Mouse (Mus musculus): ENCODE measurements around the gene Npvf. TPM values are rescaled to one million over a fixed set of nuclear protein-coding genes. Genes with fewer than 3 reads are reported as not detected.
"Not testable (repeated sequence)": the region's sequence is repeated elsewhere in the genome, so short reads cannot be mapped to it uniquely, and the experiment has no call there.

Npvf gene
- total RNA-seq, 2 experiments from 2014 or later, result not detected

DNA sequence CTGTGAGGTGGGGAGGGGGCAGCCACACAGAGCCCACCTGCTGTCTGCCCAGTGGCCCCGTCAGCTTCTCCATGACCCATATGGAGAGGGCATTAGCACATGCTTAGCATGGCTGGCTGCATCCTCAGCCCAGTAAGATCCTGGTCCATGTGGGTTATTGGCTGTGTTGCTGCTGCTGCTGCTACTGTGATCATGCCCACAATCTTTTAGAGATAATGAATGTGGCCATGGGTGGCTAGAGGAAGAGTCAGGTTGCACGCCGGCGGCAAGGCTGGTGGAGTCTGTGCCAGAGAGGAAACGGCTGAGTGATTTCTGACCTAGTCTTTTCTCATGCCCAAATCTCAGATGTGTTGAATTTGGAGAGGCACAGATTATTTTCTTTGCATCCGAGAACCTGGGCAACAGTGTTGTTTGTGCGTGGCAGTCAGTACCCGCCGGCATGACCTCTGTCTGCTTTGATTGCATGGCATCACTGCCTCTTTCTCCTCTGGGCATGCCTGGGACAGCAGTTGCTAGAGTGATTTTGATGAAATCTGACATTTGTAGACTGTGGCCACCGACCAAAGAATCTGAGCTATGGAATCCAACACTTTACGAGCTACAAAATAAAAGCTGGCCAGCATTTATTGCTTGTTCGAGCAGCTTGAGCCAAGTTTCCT lies 8.8 kb upstream of the Npvf start:
- H3K27ac ChIP-seq, result no peak overlapping the region
- intact Hi-C loops (cut with DNase I), result no loop called here
- no peak for TF ChIP-seq CTCF (IDR thresholded peaks at IDR 0.05)

GRCm38 (mm10) chr6:50661729-50662128 lies 7.5 kb upstream of the Npvf start:
- intact Hi-C loops (cut with DNase I), result no loop called here
- no peak overlapping the region for H3K27ac ChIP-seq
- no peak for DNase-seq (ENCODE audit: extremely low spot score in 1 of 2, low spot score in 2 of 2)
- H3K4me3 ChIP-seq, result no peak overlapping the region
- no peak for TF ChIP-seq CTCF (IDR thresholded peaks at IDR 0.05)

More for the DNA sequence above, 8.8 kb upstream of the Npvf start:
- no peak overlapping the region for H3K4me3 ChIP-seq
- DNase-seq (ENCODE audit: extremely low spot score in 1 of 2, low spot score in 2 of 2), result no peak

DNA sequence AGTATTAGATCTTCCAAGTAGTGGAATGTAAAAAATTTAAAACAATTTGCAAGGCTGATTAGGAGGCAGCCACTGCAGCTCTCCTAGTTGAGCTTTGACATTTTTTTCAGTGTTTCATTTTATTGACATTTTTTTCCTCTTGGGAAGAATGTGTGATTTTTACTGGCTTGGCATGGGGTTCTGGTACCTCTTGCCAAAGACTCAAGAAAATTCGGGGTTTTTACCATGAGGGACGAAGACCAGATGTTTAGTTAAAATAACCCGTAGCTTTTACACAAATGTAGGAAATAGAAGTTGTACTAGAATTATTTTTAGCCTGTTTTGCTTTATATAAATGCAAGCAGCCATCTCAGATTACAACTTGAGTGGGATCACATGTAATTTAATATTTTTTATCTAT lies 4.2 kb upstream of the Npvf start:
- no peak for TF ChIP-seq CTCF (IDR thresholded peaks at IDR 0.05)
- no peak overlapping the region for H3K4me3 ChIP-seq
- H3K27ac ChIP-seq, result no peak overlapping the region
- intact Hi-C loops (cut with DNase I), result no loop called here
- DNase-seq (ENCODE audit: extremely low spot score in 1 of 2, low spot score in 2 of 2), result no peak

- no peak for DNase-seq (ENCODE audit: extremely low spot score in 1 of 2, low spot score in 2 of 2)
- Histone ChIP-seq H3K4me3 (no peak overlapping the region), H3K27ac (no peak overlapping the region)
- no peak for TF ChIP-seq CTCF (IDR thresholded peaks at IDR 0.05)
- intact Hi-C loops (cut with DNase I), result no loop called here
Observed at GRCm38 (mm10) chr6:50658018-50658417, 3.8 kb upstream of the Npvf start.

DNA sequence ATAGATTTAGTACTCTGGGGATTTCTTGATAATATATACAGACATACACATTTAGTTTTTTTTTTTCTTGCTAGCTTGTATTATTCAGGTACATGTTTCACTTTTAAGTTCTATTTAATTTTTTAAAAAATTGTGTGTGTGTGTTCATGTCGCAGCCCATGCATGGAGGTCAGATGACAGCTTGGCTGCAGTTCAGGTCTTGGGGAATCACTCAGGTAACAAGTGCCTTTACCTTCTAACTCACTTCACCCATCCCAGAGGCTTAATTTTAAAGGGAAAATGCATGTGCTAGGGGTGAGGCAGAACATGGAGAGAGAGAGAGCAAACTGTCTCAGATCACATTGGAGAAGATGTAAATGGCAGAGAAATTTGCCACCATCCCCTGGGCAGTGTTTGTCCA lies 2.2 kb upstream of the Npvf start:
- DNase-seq (ENCODE audit: extremely low spot score in 1 of 2, low spot score in 2 of 2), result no peak
- Histone ChIP-seq H3K27ac (no peak overlapping the region), H3K4me3 (no peak overlapping the region)
- TF ChIP-seq CTCF (IDR thresholded peaks at IDR 0.05), result no peak
- intact Hi-C loops (cut with DNase I), result no loop called here

GRCm38 (mm10) chr6:50655925-50656324 lies 1.7 kb upstream of the Npvf start:
- no peak overlapping the region for H3K27ac ChIP-seq
- no peak overlapping the region for H3K4me3 ChIP-seq
- intact Hi-C loops (cut with DNase I), result no loop called here
- no peak for DNase-seq (ENCODE audit: extremely low spot score in 1 of 2, low spot score in 2 of 2)
- TF ChIP-seq CTCF (IDR thresholded peaks at IDR 0.05), result no peak

- TF ChIP-seq CTCF (IDR thresholded peaks at IDR 0.05), result no peak
- DNase-seq (ENCODE audit: extremely low spot score in 1 of 2, low spot score in 2 of 2), result no peak
- H3K27ac ChIP-seq, result no peak overlapping the region
- H3K4me3 ChIP-seq, result no peak overlapping the region
- intact Hi-C loops (cut with DNase I), result no loop called here
Observed at GRCm38 (mm10) chr6:50647656-50648055, 6.6 kb downstream of the Npvf start.

GRCm38 (mm10) chr6:50646659-50647058 lies 7.6 kb downstream of the Npvf start:
- H3K4me3 ChIP-seq, result no peak overlapping the region
- H3K27ac ChIP-seq, result no peak overlapping the region
- TF ChIP-seq CTCF (IDR thresholded peaks at IDR 0.05), result no peak
- intact Hi-C loops (cut with DNase I), result no loop called here
- no peak for DNase-seq (ENCODE audit: extremely low spot score in 1 of 2, low spot score in 2 of 2)

- Histone ChIP-seq H3K4me3 (no peak overlapping the region), H3K27ac (no peak overlapping the region)
- no peak for DNase-seq (ENCODE audit: extremely low spot score in 1 of 2, low spot score in 2 of 2)
- TF ChIP-seq CTCF (IDR thresholded peaks at IDR 0.05), result no peak
- intact Hi-C loops (cut with DNase I), result no loop called here
Observed at GRCm38 (mm10) chr6:50644701-50645100, 9.5 kb downstream of the Npvf start.

DNA sequence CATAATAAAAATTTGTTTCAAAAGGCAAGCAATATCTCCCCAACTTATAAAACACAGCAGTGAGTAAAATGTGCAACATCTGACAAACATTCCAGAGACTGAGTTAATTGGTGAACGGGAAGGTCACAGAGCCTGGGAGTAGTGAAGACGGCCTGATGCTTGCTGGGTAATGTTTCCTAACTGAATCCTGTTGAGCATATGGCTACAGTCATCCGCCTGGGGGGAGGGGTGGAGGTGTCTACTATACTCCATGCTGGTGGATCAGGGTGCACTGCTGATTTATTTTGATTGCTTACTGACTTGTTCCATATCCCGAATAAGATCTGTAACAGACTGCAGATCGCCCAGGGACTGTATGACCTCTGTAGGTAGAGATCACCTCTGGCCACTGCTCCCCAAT lies 12.3 kb downstream of the Npvf start:
- H3K27ac ChIP-seq, result no peak overlapping the region
- no peak overlapping the region for H3K4me3 ChIP-seq
- no peak for TF ChIP-seq CTCF (IDR thresholded peaks at IDR 0.05)
- no peak for DNase-seq (ENCODE audit: extremely low spot score in 1 of 2, low spot score in 2 of 2)
- intact Hi-C loops (cut with DNase I), result no loop called here

- H3K4me3 ChIP-seq, result no peak overlapping the region
- intact Hi-C loops (cut with DNase I), result no loop called here
- DNase-seq (ENCODE audit: extremely low spot score in 1 of 2, low spot score in 2 of 2), result no peak
- peak; percentile 64 for TF ChIP-seq CTCF (IDR thresholded peaks at IDR 0.05)
- H3K27ac ChIP-seq, result no peak overlapping the region
Observed at GRCm38 (mm10) chr6:50640377-50640776, 13.9 kb downstream of the Npvf start.

DNA sequence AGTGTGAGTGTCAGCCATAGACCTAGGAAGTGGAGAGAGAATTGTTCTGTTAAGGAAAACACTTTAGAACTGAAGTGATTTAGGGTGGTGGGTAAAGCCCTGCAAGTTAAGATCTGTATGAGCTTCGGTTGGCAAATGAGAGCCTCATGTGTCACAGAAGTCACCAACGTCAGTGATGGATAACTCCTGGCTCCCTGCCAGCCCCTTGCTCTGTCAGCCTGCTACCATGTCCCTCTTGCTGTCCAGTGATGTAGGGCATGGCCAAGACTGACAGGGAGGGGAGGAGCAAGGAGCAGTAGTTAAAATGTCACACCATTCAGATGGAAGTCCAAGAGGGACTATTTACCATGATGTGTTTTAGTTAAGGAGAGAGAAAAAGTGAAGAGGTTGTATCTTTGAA lies 14.6 kb downstream of the Npvf start:
- no peak for DNase-seq (ENCODE audit: extremely low spot score in 1 of 2, low spot score in 2 of 2)
- intact Hi-C loops (cut with DNase I), result no loop called here
- no peak for TF ChIP-seq CTCF (IDR thresholded peaks at IDR 0.05)
- no peak overlapping the region for H3K27ac ChIP-seq
- no peak overlapping the region for H3K4me3 ChIP-seq

DNA sequence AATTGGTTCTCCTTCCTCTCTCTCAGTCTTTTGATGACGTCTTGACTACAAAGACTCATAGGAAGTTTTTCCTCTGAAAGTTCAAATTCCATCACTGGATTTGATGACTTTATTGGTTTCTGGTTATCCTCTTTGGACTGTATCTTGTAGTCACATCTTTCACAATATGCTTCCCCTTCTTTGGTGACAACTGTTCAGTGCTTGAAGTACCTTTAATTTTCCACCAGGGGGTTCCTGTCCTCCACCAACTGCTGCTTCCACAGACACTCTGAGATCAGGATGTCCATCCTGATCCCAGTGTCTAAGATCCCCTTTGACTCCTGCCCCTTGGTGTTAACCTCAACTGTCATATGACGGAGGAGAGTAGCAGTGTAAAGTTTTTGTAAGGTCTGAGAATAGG lies 28.1 kb downstream of the Npvf start:
- intact Hi-C loops (cut with DNase I); H3K27ac ChIP-seq: not testable (repeated sequence)

GRCm38 (mm10) chr6:50618273-50618672 lies 36.0 kb downstream of the Npvf start:
- intact Hi-C loops (cut with DNase I); H3K27ac ChIP-seq; DNase-seq (ENCODE audit: extremely low spot score in 1 of 2, low spot score in 2 of 2); H3K4me3 ChIP-seq: not testable (repeated sequence)

More for the DNA sequence above, 28.1 kb downstream of the Npvf start:
- peak; percentile 3; the same call in 1 of the 2 replicates for TF ChIP-seq CTCF (IDR thresholded peaks at IDR 0.05)
- DNase-seq (ENCODE audit: extremely low spot score in 1 of 2, low spot score in 2 of 2); H3K4me3 ChIP-seq: not testable (repeated sequence)

All from left cerebral cortex, adult 2 months (tissue).